Mouse (Mus musculus): ENCODE data around the gene Psmb5.

The Psmb5 gene

GRCm38 (mm10) chr14:54617897-54618365 lies at the start of gene Psmb5:
Psmb5 (minus strand) TSS chr14:54618022.
- in situ Hi-C loops (cut with MboI, MseI), result no loop called here

- in situ Hi-C loops (cut with MboI, MseI), result no loop called here
Measured at GRCm38 (mm10) chr14:54664477-54665222, 46.8 kb upstream of the Psmb5 start.

GRCm38 (mm10) chr14:54660009-54660408 lies 42.2 kb upstream of the Psmb5 start:
- in situ Hi-C loops (cut with MboI, MseI), result no loop called here

GRCm38 (mm10) chr14:54653496-54653895 lies 35.7 kb upstream of the Psmb5 start:
- in situ Hi-C loops (cut with MboI, MseI), result no loop called here

GRCm38 (mm10) chr14:54652787-54653186 lies 35.0 kb upstream of the Psmb5 start:
- in situ Hi-C loops (cut with MboI, MseI), result no loop called here

GRCm38 (mm10) chr14:54651556-54651955 lies 33.7 kb upstream of the Psmb5 start:
- in situ Hi-C loops (cut with MboI, MseI), result no loop called here

- in situ Hi-C loops (cut with MboI, MseI), result no loop called here
Measured at GRCm38 (mm10) chr14:54650621-54651454, 33.0 kb upstream of the Psmb5 start.

GRCm38 (mm10) chr14:54647900-54648299 lies 30.1 kb upstream of the Psmb5 start:
- in situ Hi-C loops (cut with MboI, MseI), result loop anchor here in 1 of 2 experiments (5.0 kb wide), 1 partner anchor 34 kb away; no protein-coding TSS in a partner anchor

- in situ Hi-C loops (cut with MboI, MseI), result loop anchor here in 1 of 2 experiments (5.0 kb wide), 1 partner anchor 35 kb away; no protein-coding TSS in a partner anchor
Measured at GRCm38 (mm10) chr14:54646898-54647636, 29.2 kb upstream of the Psmb5 start.

GRCm38 (mm10) chr14:54646455-54646854 lies 28.6 kb upstream of the Psmb5 start:
- in situ Hi-C loops (cut with MboI, MseI), result loop anchor here in 1 of 2 experiments (5.0 kb wide), 1 partner anchor 36 kb away; no protein-coding TSS in a partner anchor

GRCm38 (mm10) chr14:54644294-54644693 lies 26.5 kb upstream of the Psmb5 start:
- in situ Hi-C loops (cut with MboI, MseI), result loop anchor here in 1 of 2 experiments (5.0 kb wide), 1 partner anchor 72 kb away; no protein-coding TSS in a partner anchor

- in situ Hi-C loops (cut with MboI, MseI), result loop anchor here in 1 of 2 experiments (5.0 kb wide), 1 partner anchor 71 kb away; no protein-coding TSS in a partner anchor
Measured at GRCm38 (mm10) chr14:54643011-54643410, 25.2 kb upstream of the Psmb5 start.

GRCm38 (mm10) chr14:54642224-54642944 lies 24.6 kb upstream of the Psmb5 start:
- in situ Hi-C loops (cut with MboI, MseI), result loop anchor here in 1 of 2 experiments (5.0 kb wide), 1 partner anchor 70 kb away; no protein-coding TSS in a partner anchor

- in situ Hi-C loops (cut with MboI, MseI), result loop anchor here in 1 of 2 experiments (5.0 kb wide), 1 partner anchor 69 kb away; no protein-coding TSS in a partner anchor
Measured at GRCm38 (mm10) chr14:54641305-54641969, 23.6 kb upstream of the Psmb5 start, which contains the start of gene Cdh24. Cdh24 (minus strand) TSS chr14:54641364.

- in situ Hi-C loops (cut with MboI, MseI), result loop anchor here in 1 of 2 experiments (5.0 kb wide), 1 partner anchor 69 kb away; no protein-coding TSS in a partner anchor
Measured at GRCm38 (mm10) chr14:54640946-54641304, 23.1 kb upstream of the Psmb5 start, which contains the start of gene Gm17606. Gm17606 (plus strand) TSS chr14:54640952.

- in situ Hi-C loops (cut with MboI, MseI), result loop anchor here in 1 of 2 experiments (5.0 kb wide), 1 partner anchor 68 kb away; no protein-coding TSS in a partner anchor
Measured at GRCm38 (mm10) chr14:54640121-54640520, 22.3 kb upstream of the Psmb5 start.

GRCm38 (mm10) chr14:54638210-54638609 lies 20.4 kb upstream of the Psmb5 start:
- in situ Hi-C loops (cut with MboI, MseI), result loop anchor here in 1 of 2 experiments (5.0 kb wide), 1 partner anchor 66 kb away; no protein-coding TSS in a partner anchor

GRCm38 (mm10) chr14:54636954-54637353 lies 19.1 kb upstream of the Psmb5 start:
- in situ Hi-C loops (cut with MboI, MseI), result loop anchor here in 1 of 2 experiments (5.0 kb wide), 1 partner anchor 65 kb away; no protein-coding TSS in a partner anchor

- in situ Hi-C loops (cut with MboI, MseI), result no loop called here
Measured at GRCm38 (mm10) chr14:54634182-54634581, 16.4 kb upstream of the Psmb5 start.
